In the genomic region with DNA sequence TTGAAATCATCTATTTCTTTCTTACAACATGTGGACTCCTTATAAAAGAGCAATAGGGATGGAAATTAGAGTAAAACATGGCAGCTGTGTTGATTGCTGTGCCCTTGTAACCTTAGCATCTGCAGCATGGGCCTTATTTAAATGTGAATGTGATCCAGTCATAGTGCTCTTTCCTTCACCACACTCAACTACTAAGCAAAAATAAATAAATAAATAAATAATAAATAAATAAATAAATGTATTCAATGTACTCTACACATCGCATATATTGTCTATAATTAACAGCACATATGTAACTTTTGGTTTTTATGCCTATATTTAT, we compare ENCODE assay signal across 22 mouse cellular contexts.
DNase-seq lines count a peak whose midpoint lies in the region; ATAC-seq lines count a peak whose summit lies in the region.
"Had no signal": no experiment of that assay in that cellular context is flagged by ENCODE, and none has a peak within 500 bp of the region (broad histone marks: within the 10 kb centered on the region; RNA-seq: fewer than 3 reads in every experiment).

No protein-coding gene starts in this region.

- H3K9ac ChIP-seq in forebrain, embryonic 11.5 days (ENCODE audit: low read length): no peak overlapping the region
- H3K9ac ChIP-seq in midbrain, embryonic 11.5 days (ENCODE audit: low read length): no peak overlapping the region
- H3K9ac ChIP-seq in midbrain, embryonic 13.5 days (replicated peaks): no peak overlapping the region
- H3K9ac ChIP-seq in forebrain, embryonic 14.5 days (ENCODE audit: low read length): no peak overlapping the region
- H3K9ac ChIP-seq: embryonic facial prominence, embryonic 13.5 days; heart, embryonic 15.5 days had no signal

- H3K4me2 ChIP-seq in forebrain, embryonic 11.5 days (ENCODE audit: low read depth, low read length, severe bottlenecking): no peak overlapping the region
- H3K4me2 ChIP-seq in midbrain, embryonic 11.5 days: no peak overlapping the region
- no peak overlapping the region for H3K4me2 ChIP-seq in midbrain, embryonic 13.5 days (replicated peaks)
- no peak overlapping the region for H3K4me2 ChIP-seq in forebrain, embryonic 14.5 days (ENCODE audit: low read length)
- H3K4me2 ChIP-seq: embryonic facial prominence, embryonic 13.5 days; heart, embryonic 11.5 days; heart, embryonic 15.5 days had no signal

- peak; percentile 66; the same call in 1 of the 2 replicates for ATAC-seq in forebrain, embryonic 11.5 days (replicated peaks; ENCODE audit: low FRiP score)
- ATAC-seq in midbrain, embryonic 11.5 days (ENCODE audit: low FRiP score): 0 out of 2 replicates have a peak, but pooled peaks have one; percentile 27
- no peak for ATAC-seq in midbrain, embryonic 13.5 days
- ATAC-seq in forebrain, embryonic 14.5 days: peak; percentile 96
- ATAC-seq: CD4-positive, CD25-positive, alpha-beta regulatory T cell, adult 4 months; hindbrain, postnatal 0 days had no signal

- H3K27me3 ChIP-seq in forebrain, embryonic 11.5 days (ENCODE audit: control insufficient read depth, insufficient read depth, low read length): no peaks in the 10 kb centered on the region
- no peaks in the 10 kb centered on the region for H3K27me3 ChIP-seq in forebrain, embryonic 10.5 days (ENCODE audit: poor library complexity, severe bottlenecking)
- H3K27me3 ChIP-seq in midbrain, embryonic 11.5 days (ENCODE audit: control insufficient read depth, insufficient read depth, low read length): no peaks in the 10 kb centered on the region
- no peaks in the 10 kb centered on the region for H3K27me3 ChIP-seq in midbrain, embryonic 13.5 days
- no peaks in the 10 kb centered on the region for H3K27me3 ChIP-seq in forebrain, embryonic 14.5 days (replicated peaks; ENCODE audit: control insufficient read depth, insufficient read depth, low read length)
- H3K27me3 ChIP-seq: embryonic facial prominence, embryonic 13.5 days; heart, embryonic 15.5 days had no signal

- no peaks in the 10 kb centered on the region for H3K4me1 ChIP-seq in forebrain, embryonic 11.5 days (replicated peaks; ENCODE audit: control insufficient read depth, insufficient read depth, low read length)
- H3K4me1 ChIP-seq in forebrain, embryonic 10.5 days: no peaks in the 10 kb centered on the region
- H3K4me1 ChIP-seq in midbrain, embryonic 11.5 days (ENCODE audit: control insufficient read depth, insufficient read depth, low read length): no peaks in the 10 kb centered on the region
- H3K4me1 ChIP-seq in midbrain, embryonic 13.5 days (replicated peaks): no peaks in the 10 kb centered on the region
- no peaks in the 10 kb centered on the region for H3K4me1 ChIP-seq in forebrain, embryonic 14.5 days (ENCODE audit: control insufficient read depth, insufficient read depth, low read length)
- H3K4me1 ChIP-seq: embryonic facial prominence, embryonic 13.5 days; heart, embryonic 15.5 days had no signal

- WGBS in forebrain, embryonic 11.5 days: 92% methylated on average over 1 of the region's 1 CpGs
- 95% methylated on average over 1 of the region's 1 CpGs for WGBS in forebrain, embryonic 10.5 days
- WGBS in midbrain, embryonic 11.5 days: 84% methylated on average over 1 of the region's 1 CpGs
- 91% methylated on average over 1 of the region's 1 CpGs for WGBS in midbrain, embryonic 13.5 days
- WGBS in forebrain, embryonic 14.5 days: 75% methylated on average over 1 of the region's 1 CpGs

- no peak for DNase-seq in forebrain, embryonic 11.5 days (ENCODE audit: low spot score)
- no peak for DNase-seq in forebrain, embryonic 10.5 days (ENCODE audit: extremely low spot score, low spot score)
- no peak for DNase-seq in midbrain, embryonic 11.5 days (ENCODE audit: low spot score, missing footprints)
- DNase-seq in forebrain, embryonic 14.5 days (ENCODE audit: low spot score): no peak
- no peak for DNase-seq in embryo, embryonic 10.5 days (ENCODE audit: low spot score)
- DNase-seq in layer of hippocampus, adult 9-10 months (ENCODE audit: low spot score): no peak
- DNase-seq: adrenal gland, adult 8-10 months; adrenal gland, postnatal 36 days; B cell, adult 2 months; cerebellum, adult 8-10 months; cerebellum, postnatal 14 days; gastrocnemius, postnatal 10 days; heart, adult 2 months; heart, postnatal 14 days; kidney, adult 11 months had no signal

- no peaks in the 10 kb centered on the region for H3K9me3 ChIP-seq in forebrain, embryonic 11.5 days (ENCODE audit: control insufficient read depth, low read length)
- no peaks in the 10 kb centered on the region for H3K9me3 ChIP-seq in forebrain, embryonic 10.5 days
- no peaks in the 10 kb centered on the region for H3K9me3 ChIP-seq in midbrain, embryonic 11.5 days (ENCODE audit: control insufficient read depth, low read length)
- no peaks in the 10 kb centered on the region for H3K9me3 ChIP-seq in midbrain, embryonic 13.5 days
- H3K9me3 ChIP-seq in forebrain, embryonic 14.5 days (replicated peaks; ENCODE audit: control insufficient read depth, low read length): no peaks in the 10 kb centered on the region
- H3K9me3 ChIP-seq: embryonic facial prominence, embryonic 13.5 days; G1E; heart, embryonic 15.5 days had no signal

- no peak overlapping the region for H3K4me3 ChIP-seq in forebrain, embryonic 11.5 days (ENCODE audit: low read depth, low read length)
- H3K4me3 ChIP-seq in forebrain, embryonic 10.5 days: no peak overlapping the region
- no peak overlapping the region for H3K4me3 ChIP-seq in midbrain, embryonic 11.5 days (ENCODE audit: low read depth, low read length)
- no peak overlapping the region for H3K4me3 ChIP-seq in midbrain, embryonic 13.5 days (replicated peaks)
- no peak overlapping the region for H3K4me3 ChIP-seq in forebrain, embryonic 14.5 days (ENCODE audit: low read depth, low read length)
- H3K4me3 ChIP-seq: embryonic facial prominence, embryonic 13.5 days; heart, adult 2 months; heart, embryonic 15.5 days had no signal

- no peak overlapping the region for H3K27ac ChIP-seq in forebrain, embryonic 11.5 days (ENCODE audit: low read depth, low read length)
- H3K27ac ChIP-seq in forebrain, embryonic 10.5 days: no peak overlapping the region
- no peak overlapping the region for H3K27ac ChIP-seq in midbrain, embryonic 11.5 days (ENCODE audit: low read depth, low read length)
- H3K27ac ChIP-seq in midbrain, embryonic 13.5 days: no peak overlapping the region
- H3K27ac ChIP-seq in forebrain, embryonic 14.5 days (ENCODE audit: low read depth, low read length): no peak overlapping the region
- H3K27ac ChIP-seq: embryonic facial prominence, embryonic 13.5 days; heart, adult 2 months; heart, embryonic 15.5 days; hindbrain, postnatal 0 days had no signal

- no peaks in the 10 kb centered on the region for H3K36me3 ChIP-seq in forebrain, embryonic 11.5 days (ENCODE audit: control insufficient read depth, insufficient read depth, low read length)
- H3K36me3 ChIP-seq in forebrain, embryonic 10.5 days (replicated peaks): no peaks in the 10 kb centered on the region
- no peaks in the 10 kb centered on the region for H3K36me3 ChIP-seq in midbrain, embryonic 11.5 days (ENCODE audit: control insufficient read depth, insufficient read depth, low read length)
- H3K36me3 ChIP-seq in midbrain, embryonic 13.5 days: no peaks in the 10 kb centered on the region
- no peaks in the 10 kb centered on the region for H3K36me3 ChIP-seq in forebrain, embryonic 14.5 days (ENCODE audit: control insufficient read depth, insufficient read depth, low read length)
- H3K36me3 ChIP-seq: embryonic facial prominence, embryonic 13.5 days; G1E; heart, embryonic 15.5 days had no signal
